18 mouse cellular contexts compared by ENCODE assay signal in the genomic region with DNA sequence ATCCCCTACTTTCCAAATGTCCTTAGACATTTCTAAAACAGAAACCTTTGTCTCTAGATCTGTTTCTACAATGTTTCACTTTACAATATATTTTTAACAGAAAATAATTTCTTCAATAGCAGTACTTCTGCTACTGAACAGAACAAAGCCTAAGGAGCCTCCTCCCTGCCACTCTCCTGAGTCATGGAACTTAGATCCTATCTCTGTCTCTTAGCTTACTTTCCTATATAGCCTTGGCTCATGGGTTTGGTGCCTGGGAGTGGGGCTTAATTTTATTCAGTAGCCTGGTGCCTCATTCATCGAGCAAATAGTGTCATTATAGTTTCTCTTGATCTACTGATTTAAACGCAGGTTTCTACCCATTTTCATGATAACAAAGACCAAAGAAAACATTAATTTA.
"Had no signal": no experiment of that assay in that cellular context is flagged by ENCODE, and none has a peak within 500 bp of the region (broad histone marks: within the 10 kb centered on the region; RNA-seq: fewer than 3 reads in every experiment).

No protein-coding gene starts in this region.

- H3K9ac ChIP-seq: liver, postnatal 0 days; lung, embryonic 15.5 days; midbrain, embryonic 13.5 days; midbrain, embryonic 15.5 days; neural tube, embryonic 12.5 days; stomach, embryonic 15.5 days had no signal

- ATAC-seq: liver, postnatal 0 days; lung, postnatal 0 days; midbrain, embryonic 13.5 days; midbrain, embryonic 15.5 days had no signal

- H3K27ac ChIP-seq: lung, embryonic 15.5 days; macrophage; midbrain, embryonic 13.5 days; midbrain, embryonic 15.5 days; neural tube, embryonic 12.5 days; stomach, embryonic 15.5 days; stomach, postnatal 0 days had no signal

- H3K4me3 ChIP-seq: lung, embryonic 15.5 days; megakaryocyte, embryonic 14.5 days; midbrain, embryonic 13.5 days; midbrain, embryonic 15.5 days; neural tube, embryonic 12.5 days; stomach, embryonic 15.5 days had no signal

- H3K27me3 ChIP-seq: lung, embryonic 15.5 days; megakaryocyte, embryonic 14.5 days; midbrain, embryonic 13.5 days; midbrain, embryonic 15.5 days; neural tube, embryonic 12.5 days; stomach, embryonic 15.5 days had no signal

- DNase-seq: liver, postnatal 0 days; lung, adult 2 months; lung, postnatal 14 days; lung, postnatal 36 days; right cerebral cortex, postnatal 14 days; thymus, adult 2 months; thymus, postnatal 14 days; thymus, postnatal 36 days had no signal

- H3K36me3 ChIP-seq: midbrain, embryonic 15.5 days; neural tube, embryonic 12.5 days had no signal

- H3K4me2 ChIP-seq: lung, embryonic 15.5 days; midbrain, embryonic 11.5 days; midbrain, embryonic 13.5 days; midbrain, embryonic 15.5 days; neural tube, embryonic 12.5 days; stomach, embryonic 15.5 days had no signal

- H3K9me3 ChIP-seq: lung, embryonic 15.5 days; megakaryocyte, embryonic 14.5 days; midbrain, embryonic 13.5 days; midbrain, embryonic 15.5 days; neural tube, embryonic 12.5 days; stomach, embryonic 15.5 days had no signal

- H3K4me1 ChIP-seq: stomach, embryonic 15.5 days had no signal
